Mouse (Mus musculus): ENCODE data around the gene Prrt2.

DNA sequence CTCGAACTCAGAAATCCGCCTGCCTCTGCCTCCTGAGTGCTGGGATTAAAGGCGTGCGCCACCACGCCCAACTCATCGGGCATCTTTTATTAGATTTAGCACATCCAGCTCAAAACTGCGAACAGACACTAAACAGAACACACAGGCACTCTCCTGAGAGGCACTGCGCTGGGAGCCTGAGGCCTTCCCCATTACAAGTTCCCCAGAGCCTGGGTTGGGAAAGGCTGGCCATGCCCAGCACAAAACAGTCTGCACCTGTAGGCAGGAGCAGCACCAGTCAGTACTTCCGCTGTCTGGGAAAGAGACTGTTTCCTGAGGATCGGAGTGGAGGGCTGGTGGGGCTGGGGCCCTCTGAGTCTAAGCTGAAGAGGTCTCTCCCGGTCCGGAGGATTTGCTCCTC, 6.0 kb downstream of the Prrt2 start:
- TF ChIP-seq FLI1 (IDR thresholded peaks at IDR 0.05; ENCODE audit: low read length) (no peak), GATA1 (IDR thresholded peaks at IDR 0.05; ENCODE audit: borderline replicate concordance, low read length) (no peak)

Data from megakaryocyte, embryonic 14.5 days (primary cell).